ENCODE assay signal across 8 mouse cellular contexts in the genomic region with DNA sequence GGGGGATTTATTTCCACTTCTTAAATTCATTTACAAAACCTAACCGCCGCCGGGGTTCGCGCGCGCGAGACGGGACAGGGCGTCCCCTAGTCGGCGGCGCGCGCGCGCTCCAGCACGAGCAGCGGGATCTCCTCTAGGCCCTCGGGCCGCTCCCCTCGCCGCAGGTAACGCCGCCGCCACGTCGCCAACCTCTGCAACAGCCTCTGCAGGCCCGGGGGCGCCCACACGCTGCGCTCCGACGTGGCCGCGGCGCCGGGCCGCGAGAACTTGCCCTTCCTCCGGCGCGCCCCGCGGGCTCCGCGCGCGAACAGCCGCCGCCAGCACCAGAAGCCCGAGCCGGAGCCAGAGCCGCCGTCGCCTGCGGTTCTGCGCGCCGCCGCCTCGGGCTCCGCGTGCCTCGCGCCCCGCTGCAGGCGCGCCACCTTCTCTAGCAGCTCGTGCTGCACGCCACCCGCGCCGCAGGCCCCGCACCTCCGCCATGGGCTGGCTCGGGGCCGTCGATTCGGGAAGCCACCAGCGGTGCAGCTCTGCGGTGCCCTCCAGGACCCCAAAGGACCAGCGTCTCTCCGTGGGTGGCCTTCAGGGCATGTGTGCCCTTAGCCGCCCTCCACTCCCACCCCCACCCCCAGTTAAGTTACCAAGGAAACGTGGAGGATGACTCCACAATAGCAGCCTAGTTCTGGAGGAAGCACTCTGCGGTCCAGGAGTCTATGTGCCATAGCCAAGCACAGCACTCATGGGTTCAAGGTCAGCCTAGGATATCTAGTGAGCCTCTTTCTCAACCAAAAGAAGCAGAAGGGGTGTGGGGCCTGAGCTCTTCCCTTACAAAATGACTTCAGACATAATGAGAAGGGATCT. TPM values are rescaled to one million over a fixed set of nuclear protein-coding genes. Genes with fewer than 3 reads are reported as not detected.
DNase-seq lines count a peak whose midpoint lies in the region; ATAC-seq and TF ChIP-seq lines count a peak whose summit lies in the region.

No protein-coding gene starts in this region.

- H3K27me3 ChIP-seq in erythroblast, embryonic 14.5 days (ENCODE audit: control insufficient read depth), result peaks cover 23% of the 10 kb centered on the region
- no peaks in the 10 kb centered on the region for H3K27me3 ChIP-seq in heart, embryonic 15.5 days
- H3K27me3 ChIP-seq in liver, adult 2 months (ENCODE audit: control insufficient read depth, insufficient read depth, low read length), result peaks cover 9% of the 10 kb centered on the region; the same call in 1 of the 2 replicates
- no peaks in the 10 kb centered on the region for H3K27me3 ChIP-seq in midbrain, postnatal 0 days (ENCODE audit: insufficient read depth, low read length)
- no peaks in the 10 kb centered on the region for H3K27me3 ChIP-seq in testis, adult 2 months (ENCODE audit: control insufficient read depth, insufficient read depth, low read length)

- under 1% methylated on average over 85 of the region's 87 CpGs for WGBS in heart, embryonic 15.5 days
- 2% methylated on average over 87 of the region's 87 CpGs for WGBS in liver, adult 2 months
- under 1% methylated on average over 62 of the region's 87 CpGs for WGBS in midbrain, postnatal 0 days

- H3K79me2 ChIP-seq in liver, adult 2 months (ENCODE audit: control insufficient read depth, insufficient read depth, low read length), result no peaks in the 10 kb centered on the region

- TF ChIP-seq POLR2A in embryonic fibroblast, embryonic 13.5 days (IDR thresholded peaks at IDR 0.05; ENCODE audit: low read depth, low read length), result no peak
- no peak for TF ChIP-seq POLR2A in liver, adult 2 months (IDR thresholded peaks at IDR 0.05; ENCODE audit: extremely low read depth, insufficient read depth, low read length)
- TF ChIP-seq POLR2A in testis, adult 2 months (IDR thresholded peaks at IDR 0.05; ENCODE audit: control insufficient read depth, low read depth, low read length), result peak; percentile 80; the same call in 1 of the 2 replicates

- no peaks in the 10 kb centered on the region for H3K36me3 ChIP-seq in erythroblast, embryonic 14.5 days (ENCODE audit: control insufficient read depth)
- H3K36me3 ChIP-seq in heart, embryonic 15.5 days, result no peaks in the 10 kb centered on the region
- no peaks in the 10 kb centered on the region for H3K36me3 ChIP-seq in liver, adult 2 months (ENCODE audit: control insufficient read depth, insufficient read depth, low read length)
- no peaks in the 10 kb centered on the region for H3K36me3 ChIP-seq in midbrain, postnatal 0 days (ENCODE audit: insufficient read depth, low read length)
- no peaks in the 10 kb centered on the region for H3K36me3 ChIP-seq in testis, adult 2 months (ENCODE audit: control insufficient read depth, insufficient read depth, low read length)

- H3K9ac ChIP-seq in heart, embryonic 15.5 days, result peak overlapping the region; percentile 76
- peak overlapping the region; percentile 59 for H3K9ac ChIP-seq in liver, adult 2 months (ENCODE audit: low read depth, low read length)
- peak overlapping the region; percentile 84 for H3K9ac ChIP-seq in midbrain, postnatal 0 days (replicated peaks; ENCODE audit: low read length, poor library complexity, severe bottlenecking)

- DNase-seq in kidney, postnatal 10 days, result peak; percentile 81
- DNase-seq in liver, adult 2 months (ENCODE audit: extremely low read depth, low read depth, low spot score), result no peak
- DNase-seq in midbrain, postnatal 0 days (ENCODE audit: low spot score), result peak; percentile 81

- TF ChIP-seq CTCF in embryonic fibroblast, embryonic 13.5 days (IDR thresholded peaks at IDR 0.05; ENCODE audit: borderline replicate concordance, insufficient read depth, low read length), result no peak
- no peak for TF ChIP-seq CTCF in liver, adult 2 months (IDR thresholded peaks at IDR 0.05; ENCODE audit: low read depth, low read length)
- no peak for TF ChIP-seq CTCF in midbrain, postnatal 0 days (IDR thresholded peaks at IDR 0.05)
- no peak for TF ChIP-seq CTCF in testis, adult 2 months (IDR thresholded peaks at IDR 0.05; ENCODE audit: control insufficient read depth, insufficient read depth, insufficient replicate concordance, low read depth, low read length)

- H3K4me2 ChIP-seq in heart, embryonic 15.5 days, result peak overlapping the region; percentile 87
- H3K4me2 ChIP-seq in midbrain, postnatal 0 days (ENCODE audit: low read depth, low read length, poor library complexity, severe bottlenecking), result peak overlapping the region; percentile 75

- H3K9me3 ChIP-seq in erythroblast, embryonic 14.5 days (ENCODE audit: control insufficient read depth, low read length), result peaks cover 6% of the 10 kb centered on the region; the same call in 1 of the 2 replicates
- no peaks in the 10 kb centered on the region for H3K9me3 ChIP-seq in heart, embryonic 15.5 days (replicated peaks)
- H3K9me3 ChIP-seq in midbrain, postnatal 0 days (ENCODE audit: low read length), result no peaks in the 10 kb centered on the region

- H3K4me3 ChIP-seq in erythroblast, embryonic 14.5 days (replicated peaks), result peak overlapping the region; percentile 47
- H3K4me3 ChIP-seq in embryonic fibroblast, embryonic 13.5 days (ENCODE audit: insufficient read depth, low read length), result peak overlapping the region; percentile 16
- H3K4me3 ChIP-seq in heart, embryonic 15.5 days, result peak overlapping the region; percentile 70
- peak overlapping the region; percentile 68 for H3K4me3 ChIP-seq in liver, adult 2 months (ENCODE audit: insufficient read depth, low read depth, low read length)
- H3K4me3 ChIP-seq in midbrain, postnatal 0 days (ENCODE audit: low read depth, low read length), result peak overlapping the region; percentile 55
- H3K4me3 ChIP-seq in testis, adult 2 months (ENCODE audit: control insufficient read depth, low read depth, low read length), result peak overlapping the region; percentile 97

- ATAC-seq in erythroblast, adult 5-6 weeks (replicated peaks; ENCODE audit: low FRiP score, poor library complexity, severe bottlenecking), result no peak; the same call in 1 of the 2 replicates
- ATAC-seq in heart, embryonic 15.5 days (replicated peaks; ENCODE audit: insufficient number of reproducible peaks, insufficient read depth, low FRiP score, low read depth), result peak; percentile 81
- peak; percentile 91 for ATAC-seq in midbrain, postnatal 0 days (ENCODE audit: low FRiP score)

- H3K4me1 ChIP-seq in erythroblast, embryonic 14.5 days (ENCODE audit: control insufficient read depth), result no peaks in the 10 kb centered on the region; the same call in 1 of the 2 replicates
- no peaks in the 10 kb centered on the region for H3K4me1 ChIP-seq in embryonic fibroblast, embryonic 13.5 days (ENCODE audit: control insufficient read depth, insufficient read depth, low read length)
- peaks cover 7% of the 10 kb centered on the region; the same call in 1 of the 2 replicates for H3K4me1 ChIP-seq in heart, embryonic 15.5 days (replicated peaks)
- H3K4me1 ChIP-seq in liver, adult 2 months (ENCODE audit: control insufficient read depth, insufficient read depth, low read length), result no peaks in the 10 kb centered on the region
- no peaks in the 10 kb centered on the region for H3K4me1 ChIP-seq in midbrain, postnatal 0 days (ENCODE audit: insufficient read depth, low read length)
- H3K4me1 ChIP-seq in testis, adult 2 months (ENCODE audit: control insufficient read depth, insufficient read depth, low read length), result peaks cover 10% of the 10 kb centered on the region

- H3K27ac ChIP-seq in embryonic fibroblast, embryonic 13.5 days (ENCODE audit: insufficient read depth, low read length), result no peak overlapping the region
- H3K27ac ChIP-seq in heart, embryonic 15.5 days, result peak overlapping the region; percentile 67
- H3K27ac ChIP-seq in liver, adult 2 months (replicated peaks; ENCODE audit: insufficient read depth, low read depth, low read length), result no peak overlapping the region
- peak overlapping the region; percentile 90 for H3K27ac ChIP-seq in midbrain, postnatal 0 days (ENCODE audit: low read depth, low read length)
- H3K27ac ChIP-seq in testis, adult 2 months (ENCODE audit: control insufficient read depth, insufficient read depth, low read depth, low read length), result peak overlapping the region; percentile 89

RNA-seq across cellular contexts. Expression of gene Cox20, which starts 42.6 kb away (rescaled TPM):
- 4.2 TPM in 2 replicates for polyA plus RNA-seq in erythroblast, embryonic 14.5 days (2012)
- total RNA-seq in erythroblast, adult 5-6 weeks (2015; ENCODE audit: low replicate concordance), result 53.6 and 94.9 TPM in 2 replicates
- 54.2 and 68.2 TPM in 2 replicates for total RNA-seq in erythroblast, adult 5-6 weeks (2017; ENCODE audit: low replicate concordance)
- 55.7 and 66.8 TPM in 2 replicates for polyA plus RNA-seq in embryonic fibroblast, embryonic 13.5 days (2011; ENCODE audit: insufficient read length, low read depth, missing spikeins)
- 202 and 343 TPM in 2 replicates for polyA plus RNA-seq in heart, embryonic 15.5 days (2015; fragmentation: Nextera tagmentation; extraction: Ambion mirVana)
- 25.2 and 29.3 TPM in 2 replicates for total RNA-seq in liver, adult 2 months (2014; rRNA removed)
- polyA plus RNA-seq in liver, adult 2 months (2012; rRNA removed), result 12.8 and 19.6 TPM in 2 replicates
- 32.0 and 57.6 TPM in 2 replicates for total RNA-seq in midbrain, postnatal 0 days (2014; rRNA removed)
- polyA plus RNA-seq in midbrain, postnatal 0 days (2015; fragmentation: Nextera tagmentation; extraction: Ambion mirVana), result 92.4 and 108 TPM in 2 replicates
- polyA plus RNA-seq in testis, adult 2 months (2012; rRNA removed), result 15.3 and 21.8 TPM in 2 replicates

Comparison
In these comparisons a context has a peak if more than half of its experiments do, and no peak if none do; other contexts are left out.
1. H3K4me3 ChIP-seq: peak in every context shown above with its lines; median percentile 97 in testis, adult 2 months; 70 in heart, embryonic 15.5 days; 68 in liver, adult 2 months; 55 in midbrain, postnatal 0 days; 47 in erythroblast, embryonic 14.5 days; 16 in embryonic fibroblast, embryonic 13.5 days.
2. H3K27ac ChIP-seq: peak in heart, embryonic 15.5 days (single experiment), midbrain, postnatal 0 days (single experiment) and testis, adult 2 months (single experiment); none in embryonic fibroblast, embryonic 13.5 days (single experiment) and liver, adult 2 months (single experiment).
3. Peak in every context shown above with its lines, with median percentiles within 50 percentile points of each other: H3K9ac ChIP-seq.